Mouse (Mus musculus): Measurements from ENCODE around the gene Gm47429. TPM values are rescaled to one million over a fixed set of nuclear protein-coding genes. Genes with fewer than 3 reads are reported as not detected.
"Not testable (repeated sequence)": the region's sequence is repeated elsewhere in the genome, so short reads cannot be mapped to it uniquely, and the experiment has no call there.

Gene Gm47429
- not detected in 2 replicates for polyA plus RNA-seq (2012; rRNA removed)

- no peak for TF ChIP-seq CTCF (IDR thresholded peaks at IDR 0.05; ENCODE audit: extremely low read depth, insufficient read depth, insufficient read length, insufficient replicate concordance)
- TF ChIP-seq POLR2A (IDR thresholded peaks at IDR 0.05; ENCODE audit: low read depth, low read length) = no peak
- 84% methylated on average over 2 of the region's 2 CpGs for WGBS
- H3K36me3 ChIP-seq (ENCODE audit: control insufficient read depth, insufficient read depth, low read length) = no peaks in the 10 kb centered on the region
These were observed at the start of gene Gm47429 for GRCm38 (mm10) chr13:50443812-50444211. Gene Gm47429, minus strand, starts transcription at chr13:50443912.

GRCm38 (mm10) chr13:50488510-50488909, 44.8 kb upstream of the Gm47429 start:
- H3K4me1 ChIP-seq (ENCODE audit: control insufficient read depth, insufficient read depth, insufficient read length) = not testable (repeated sequence)

More at GRCm38 (mm10) chr13:50443812-50444211, at the start of gene Gm47429:
- no peak for DNase-seq (ENCODE audit: low read depth in 1 of 2, low spot score in 2 of 2)
- Histone ChIP-seq H3K27me3 (ENCODE audit: control insufficient read depth, insufficient read depth, low read length) (no peaks in the 10 kb centered on the region), H3K4me3 (ENCODE audit: extremely low read depth, insufficient read depth, insufficient read length) (no peak within 1 kb of the TSS), H3K4me1 (ENCODE audit: control insufficient read depth, insufficient read depth, insufficient read length) (no peaks in the 10 kb centered on the region), H3K27ac (ENCODE audit: insufficient read depth, low read length) (no peak within 1 kb of the TSS)

DNA sequence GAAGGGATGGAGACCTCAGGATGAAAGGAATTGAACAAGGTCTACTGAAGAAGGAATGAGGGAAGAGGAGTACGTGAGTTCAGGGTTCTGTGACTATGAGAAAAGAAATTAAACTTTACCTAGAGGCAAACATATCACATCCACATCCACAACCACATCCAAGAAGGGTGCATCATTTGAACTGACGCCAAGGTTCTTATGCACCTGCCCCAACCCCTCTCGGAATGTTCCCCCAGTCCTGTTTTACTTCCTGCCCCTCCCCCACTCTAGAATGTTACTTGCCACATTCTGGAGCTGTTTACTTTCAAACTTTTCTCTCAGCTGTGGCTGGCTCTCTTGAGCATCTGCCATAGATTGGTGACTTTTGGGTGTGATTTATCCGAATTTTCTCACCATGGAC, 23.3 kb upstream of the Gm47429 start, which contains the start of gene Nutm2:
TSS of gene Nutm2 (plus strand) at position 301 of the 400 bp plus-strand sequence.
- no peaks in the 10 kb centered on the region for H3K27me3 ChIP-seq (ENCODE audit: control insufficient read depth, insufficient read depth, low read length)
- no peak for DNase-seq (ENCODE audit: low read depth in 1 of 2, low spot score in 2 of 2)
- no peak within 1 kb of the TSS for H3K4me3 ChIP-seq (ENCODE audit: extremely low read depth, insufficient read depth, insufficient read length)
- no peaks in the 10 kb centered on the region for H3K36me3 ChIP-seq (ENCODE audit: control insufficient read depth, insufficient read depth, low read length)
- TF ChIP-seq POLR2A (IDR thresholded peaks at IDR 0.05; ENCODE audit: low read depth, low read length) = no peak
- no peak for TF ChIP-seq CTCF (IDR thresholded peaks at IDR 0.05; ENCODE audit: extremely low read depth, insufficient read depth, insufficient read length, insufficient replicate concordance)
- no peak within 1 kb of the TSS for H3K27ac ChIP-seq (ENCODE audit: insufficient read depth, low read length)
- no peaks in the 10 kb centered on the region for H3K4me1 ChIP-seq (ENCODE audit: control insufficient read depth, insufficient read depth, insufficient read length)
- 73% methylated on average over 4 of the region's 4 CpGs for WGBS

More at GRCm38 (mm10) chr13:50488510-50488909, 44.8 kb upstream of the Gm47429 start:
- not testable (repeated sequence) for H3K27me3 ChIP-seq (ENCODE audit: control insufficient read depth, insufficient read depth, low read length); H3K36me3 ChIP-seq (ENCODE audit: control insufficient read depth, insufficient read depth, low read length); H3K4me3 ChIP-seq (ENCODE audit: extremely low read depth, insufficient read depth, insufficient read length); H3K27ac ChIP-seq (ENCODE audit: insufficient read depth, low read length); DNase-seq (ENCODE audit: low read depth in 1 of 2, low spot score in 2 of 2)

GRCm38 (mm10) chr13:50464621-50465562, 21.2 kb upstream of the Gm47429 start:
- H3K36me3 ChIP-seq (ENCODE audit: control insufficient read depth, insufficient read depth, low read length) = no peaks in the 10 kb centered on the region
- no peak overlapping the region for H3K4me3 ChIP-seq (ENCODE audit: extremely low read depth, insufficient read depth, insufficient read length)
- no peaks in the 10 kb centered on the region for H3K4me1 ChIP-seq (ENCODE audit: control insufficient read depth, insufficient read depth, insufficient read length)
- no peaks in the 10 kb centered on the region for H3K27me3 ChIP-seq (ENCODE audit: control insufficient read depth, insufficient read depth, low read length)
- no peak overlapping the region for H3K27ac ChIP-seq (ENCODE audit: insufficient read depth, low read length)
- TF ChIP-seq CTCF (IDR thresholded peaks at IDR 0.05; ENCODE audit: extremely low read depth, insufficient read depth, insufficient read length, insufficient replicate concordance) (no peak), POLR2A (IDR thresholded peaks at IDR 0.05; ENCODE audit: low read depth, low read length) (no peak)
- no peak for DNase-seq (ENCODE audit: low read depth in 1 of 2, low spot score in 2 of 2)
- WGBS = 43% methylated on average over 27 of the region's 27 CpGs

GRCm38 (mm10) chr13:50460433-50460832, 16.7 kb upstream of the Gm47429 start:
- not testable (repeated sequence) for H3K27ac ChIP-seq (ENCODE audit: insufficient read depth, low read length); H3K27me3 ChIP-seq (ENCODE audit: control insufficient read depth, insufficient read depth, low read length); H3K36me3 ChIP-seq (ENCODE audit: control insufficient read depth, insufficient read depth, low read length); DNase-seq (ENCODE audit: low read depth in 1 of 2, low spot score in 2 of 2); H3K4me1 ChIP-seq (ENCODE audit: control insufficient read depth, insufficient read depth, insufficient read length); H3K4me3 ChIP-seq (ENCODE audit: extremely low read depth, insufficient read depth, insufficient read length)
- WGBS = 71% methylated on average over 2 of the region's 2 CpGs

- no peaks in the 10 kb centered on the region for H3K36me3 ChIP-seq (ENCODE audit: control insufficient read depth, insufficient read depth, low read length)
- no peak overlapping the region for H3K27ac ChIP-seq (ENCODE audit: insufficient read depth, low read length)
- no peak for DNase-seq (ENCODE audit: low read depth in 1 of 2, low spot score in 2 of 2)
- TF ChIP-seq POLR2A (IDR thresholded peaks at IDR 0.05; ENCODE audit: low read depth, low read length) (no peak), CTCF (IDR thresholded peaks at IDR 0.05; ENCODE audit: extremely low read depth, insufficient read depth, insufficient read length, insufficient replicate concordance) (no peak)
- no peaks in the 10 kb centered on the region for H3K27me3 ChIP-seq (ENCODE audit: control insufficient read depth, insufficient read depth, low read length)
- H3K4me3 ChIP-seq (ENCODE audit: extremely low read depth, insufficient read depth, insufficient read length) = no peak overlapping the region
- WGBS = 43% methylated on average over 4 of the region's 4 CpGs
- no peaks in the 10 kb centered on the region for H3K4me1 ChIP-seq (ENCODE audit: control insufficient read depth, insufficient read depth, insufficient read length)
These were observed 9.7 kb upstream of the Gm47429 start for GRCm38 (mm10) chr13:50453426-50453825.

DNA sequence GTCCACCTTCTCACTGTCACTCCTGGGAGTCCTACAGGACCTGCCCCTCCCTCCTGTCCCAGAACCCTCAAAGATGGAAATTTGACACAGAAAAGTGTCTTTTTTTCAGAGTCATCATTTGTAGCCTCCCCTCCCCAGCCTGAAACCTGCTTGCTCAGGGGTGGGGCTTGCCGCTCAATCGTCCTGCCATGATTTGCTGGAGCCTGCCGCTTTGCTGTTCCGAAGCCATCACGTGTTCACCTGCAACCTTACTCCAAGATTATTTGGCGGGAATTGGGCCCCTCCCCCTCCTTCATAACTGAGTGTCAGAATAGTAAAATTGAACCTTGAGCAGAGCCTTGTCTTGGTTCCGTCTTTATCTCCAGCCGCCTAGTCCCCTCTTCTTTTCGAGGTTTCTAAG, 8.6 kb upstream of the Gm47429 start:
- not testable (repeated sequence) for H3K27me3 ChIP-seq (ENCODE audit: control insufficient read depth, insufficient read depth, low read length); H3K4me1 ChIP-seq (ENCODE audit: control insufficient read depth, insufficient read depth, insufficient read length); H3K4me3 ChIP-seq (ENCODE audit: extremely low read depth, insufficient read depth, insufficient read length); H3K36me3 ChIP-seq (ENCODE audit: control insufficient read depth, insufficient read depth, low read length); H3K27ac ChIP-seq (ENCODE audit: insufficient read depth, low read length); DNase-seq (ENCODE audit: low read depth in 1 of 2, low spot score in 2 of 2)
- WGBS = 72% methylated on average over 9 of the region's 9 CpGs

Data from spleen, adult 2 months (tissue).